Mouse (Mus musculus): Measurements from ENCODE around the gene Usp35. TPM values are rescaled to one million over a fixed set of nuclear protein-coding genes. Genes with fewer than 3 reads are reported as not detected.

Usp35 gene
- total and polyA plus RNA-seq, 3 experiments: 0.58 to 2.2 TPM; not detected in 1

GRCm38 (mm10) chr7:97375906-97376305 is 44.1 kb upstream of the Usp35 start:
- Histone ChIP-seq H3K27ac (ENCODE audit: control insufficient read depth, low read depth, low read length) (no peak overlapping the region), H3K79me2 (ENCODE audit: control insufficient read depth, insufficient read depth, low read length, poor library complexity) (peaks cover 6% of the 10 kb centered on the region; the same call in 1 of the 2 replicates), H3K9ac (ENCODE audit: control insufficient read depth, low read depth, low read length, poor library complexity, severe bottlenecking) (no peak overlapping the region), H3K4me3 (ENCODE audit: control insufficient read depth in 1 of 2, insufficient read depth in 1 of 2, low read depth in 2 of 2, low read length in 2 of 2) (no peak overlapping the region), H3K4me1 (ENCODE audit: control insufficient read depth in 1 of 2, insufficient read depth in 2 of 2, low read length in 2 of 2) (peaks cover 0 to 3% of the 10 kb centered on the region in 2 experiments; a peak in 2 of 4 replicates), H3K36me3 (ENCODE audit: control insufficient read depth in 1 of 2, insufficient read depth in 2 of 2, low read length in 2 of 2) (peaks cover 10 to 17% of the 10 kb centered on the region in 2 experiments), H3K9me3 (replicated peaks; ENCODE audit: insufficient read depth, low read length) (no peaks in the 10 kb centered on the region), H3K27me3 (ENCODE audit: control insufficient read depth in 1 of 2, insufficient read depth in 2 of 2, low read length in 2 of 2) (no peaks in the 10 kb centered on the region)
- DNase-seq (ENCODE audit: low read depth, low spot score): no peak
- TF ChIP-seq RCOR1 (IDR thresholded peaks at IDR 0.05; ENCODE audit: low read depth, low read length) (no peak), ELF1 (IDR thresholded peaks at IDR 0.05; ENCODE audit: low read depth, low read length) (no peak), CHD2 (IDR thresholded peaks at IDR 0.05; ENCODE audit: low read length) (no peak), E2F4 (IDR thresholded peaks at IDR 0.05; ENCODE audit: borderline replicate concordance, low read depth, low read length) (no peak), RAD21 (IDR thresholded peaks at IDR 0.05; ENCODE audit: low read depth, low read length) (no peak), GATA1 (IDR thresholded peaks at IDR 0.05; ENCODE audit: low read depth, low read length) (no peak), MXI1 (IDR thresholded peaks at IDR 0.05; ENCODE audit: low read depth, low read length) (no peak), MAX (IDR thresholded peaks at IDR 0.05; ENCODE audit: low read length) (no peak), ZNF384 (IDR thresholded peaks at IDR 0.05; ENCODE audit: low read depth, low read length) (no peak), UBTF (IDR thresholded peaks at IDR 0.05; ENCODE audit: borderline replicate concordance, insufficient read depth, low read depth, low read length) (no peak), TCF12 (IDR thresholded peaks at IDR 0.05; ENCODE audit: low read depth, low read length) (no peak), NELFE (IDR thresholded peaks at IDR 0.05; ENCODE audit: low read depth, low read length) (no peak), MYC (IDR thresholded peaks at IDR 0.05; ENCODE audit: low read depth, low read length) (no peak), MYB (IDR thresholded peaks at IDR 0.05; ENCODE audit: low read depth, low read length) (no peak), GABPA (IDR thresholded peaks at IDR 0.05; ENCODE audit: low read depth, low read length) (no peak), SMC3 (IDR thresholded peaks at IDR 0.05; ENCODE audit: low read depth, low read length) (no peak), ZKSCAN1 (IDR thresholded peaks at IDR 0.05; ENCODE audit: low read depth, low read length) (no peak), USF2 (IDR thresholded peaks at IDR 0.05; ENCODE audit: borderline replicate concordance in 1 of 2, insufficient read depth in 1 of 2, low read depth in 1 of 2, low read length in 2 of 2) (no peak), JUND (IDR thresholded peaks at IDR 0.05; ENCODE audit: low read depth, low read length) (no peak)

DNA sequence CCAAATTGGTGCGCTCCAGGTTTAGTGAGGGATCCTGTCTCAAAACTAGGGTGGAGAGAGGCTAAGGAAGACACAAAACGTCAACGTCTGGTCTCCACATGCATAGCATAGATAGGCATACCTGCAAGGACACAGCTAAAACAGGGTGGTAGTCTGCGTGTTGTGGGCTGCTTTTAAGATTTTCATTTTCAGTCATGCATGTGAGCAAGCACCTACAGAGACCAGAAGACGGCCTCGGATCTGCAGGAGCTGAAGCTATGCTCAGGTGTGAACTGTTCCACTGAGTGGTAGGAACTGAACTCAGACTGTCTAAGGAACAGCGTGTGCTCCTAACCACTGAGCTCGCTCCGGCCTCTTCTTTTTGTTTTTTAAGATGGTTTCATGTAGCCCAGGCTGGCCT is 43.3 kb upstream of the Usp35 start:
- peaks cover 10 to 11% of the 10 kb centered on the region in 2 experiments for H3K36me3 ChIP-seq (ENCODE audit: control insufficient read depth in 1 of 2, insufficient read depth in 2 of 2, low read length in 2 of 2)
- H3K27ac ChIP-seq (ENCODE audit: control insufficient read depth, low read depth, low read length): no peak overlapping the region

More for the DNA sequence above, 43.3 kb upstream of the Usp35 start:
- peaks cover 2 to 3% of the 10 kb centered on the region in 2 experiments for H3K4me1 ChIP-seq (ENCODE audit: control insufficient read depth in 1 of 2, insufficient read depth in 2 of 2, low read length in 2 of 2)
- H3K27me3 ChIP-seq (ENCODE audit: control insufficient read depth in 1 of 2, insufficient read depth in 2 of 2, low read length in 2 of 2): no peaks in the 10 kb centered on the region
- TF ChIP-seq TCF12 (IDR thresholded peaks at IDR 0.05; ENCODE audit: low read depth, low read length): no peak
- TF ChIP-seq MAFK (IDR thresholded peaks at IDR 0.05; ENCODE audit: borderline replicate concordance, low read depth, low read length): no peak
- TF ChIP-seq POLR2A (IDR thresholded peaks at IDR 0.05; ENCODE audit: control insufficient read depth in 1 of 2, insufficient read depth in 1 of 2, low read depth in 1 of 2, low read length in 2 of 2, poor library complexity in 1 of 2): no peak
- TF ChIP-seq SMC3 (IDR thresholded peaks at IDR 0.05; ENCODE audit: low read depth, low read length): no peak
- TF ChIP-seq USF1 (IDR thresholded peaks at IDR 0.05; ENCODE audit: low read depth, low read length): no peak
- H3K79me2 ChIP-seq (ENCODE audit: control insufficient read depth, insufficient read depth, low read length, poor library complexity): peaks cover 6% of the 10 kb centered on the region; the same call in 1 of the 2 replicates
- no peak overlapping the region for H3K9ac ChIP-seq (ENCODE audit: control insufficient read depth, low read depth, low read length, poor library complexity, severe bottlenecking)
- no peak overlapping the region for H3K4me3 ChIP-seq (ENCODE audit: control insufficient read depth in 1 of 2, insufficient read depth in 1 of 2, low read depth in 2 of 2, low read length in 2 of 2)
- DNase-seq (ENCODE audit: low read depth, low spot score): no peak
- no peaks in the 10 kb centered on the region for H3K9me3 ChIP-seq (replicated peaks; ENCODE audit: insufficient read depth, low read length)
